Mouse (Mus musculus) forebrain, embryonic 14.5 days (tissue): ENCODE measurements at regions not wholly inside any gene's neighbourhood (a gene's known extent, or its start where the extent isn't known, plus 50 kb on each side); places are given as distances from the start of the nearest gene placed in this dataset.
A peak's percentile ranks its signal among the peaks of the same experiment; 100 is the strongest.

Experiments used
- ATAC-seq: fragments of 200-750 bp; cut with Nextera tagmentation; 2 replicates; pipeline ENCODE4 v1.8.0; 2017; ENCODE audit warnings: mild to moderate bottlenecking, moderate library complexity
- DNase-seq: peaks from one replicate; pipeline ENCODE4 v3.0.0-alpha.2; 2015; ENCODE audit warnings: low spot score
- H3K27ac ChIP-seq: fragments of 300-500 bp; sonication (generic); 2 replicates; pipeline ENCODE4 v1.5.1; 2014; ENCODE audit warnings: low read depth, mild to moderate bottlenecking, control low read depth, low read length, moderate library complexity
- H3K27me3 ChIP-seq: fragments of 300-500 bp; sonication (generic); replicated peaks from 2 replicates; pipeline ENCODE4 v1.6.1; 2014; ENCODE audit warnings: low read length, control low read depth, mixed read lengths; ENCODE audit not compliant: control insufficient read depth, insufficient read depth
- H3K36me3 ChIP-seq: fragments of 300-500 bp; sonication (generic); 2 replicates; pipeline ENCODE4 v1.6.1; 2014; ENCODE audit warnings: low read length, control low read depth; ENCODE audit not compliant: control insufficient read depth, insufficient read depth
- H3K4me1 ChIP-seq: fragments of 300-500 bp; sonication (generic); 2 replicates; pipeline ENCODE4 v1.6.1; 2014; ENCODE audit warnings: antibody characterized with exemption, low read length, control low read depth; ENCODE audit not compliant: control insufficient read depth, insufficient read depth
- H3K4me2 ChIP-seq: fragments of 300-500 bp; sonication (generic); 2 replicates; pipeline ENCODE4 v1.6.1; 2014; ENCODE audit warnings: mild to moderate bottlenecking, control low read depth, low read length
- H3K4me3 ChIP-seq: fragments of 300-500 bp; sonication (generic); 2 replicates; pipeline ENCODE4 v1.5.1; 2014; ENCODE audit warnings: low read depth, low read length, control low read depth
- H3K9ac ChIP-seq: fragments of 300-500 bp; sonication (generic); 2 replicates; pipeline ENCODE4 v1.6.1; 2014; ENCODE audit warnings: mild to moderate bottlenecking, low read length, control low read depth, moderate library complexity
- H3K9me3 ChIP-seq: fragments of 300-500 bp; sonication (generic); replicated peaks from 2 replicates; pipeline ENCODE4 v1.6.1; 2016; ENCODE audit warnings: low read length, control low read depth, mixed read lengths; ENCODE audit not compliant: control insufficient read depth
- WGBS: fragments of 180-500 bp; shearing (Covaris S2); extraction: QIAGEN DNeasy Blood & Tissue Kit; methylation state at CpG from one replicate; pipeline ENCODE4 v1.1.7; 2014; 5-methylcytosine and 5-hydroxymethylcytosine counted together

GRCm38 (mm10) chr12:7816616-7817015 is 160.8 kb upstream of the Apob start:
- no peak for DNase-seq

GRCm38 (mm10) chr12:7820006-7820704 is 157.3 kb upstream of the Apob start:
- DNase-seq: no peak
- no peaks in the 10 kb centered on the region for H3K9me3 ChIP-seq
- no peaks in the 10 kb centered on the region for H3K27me3 ChIP-seq
- no peak overlapping the region for H3K4me2 ChIP-seq
- ATAC-seq: no peak
- H3K4me1 ChIP-seq: no peaks in the 10 kb centered on the region
- H3K4me3 ChIP-seq: no peak overlapping the region
- WGBS: 88% methylated on average over 4 of the region's 4 CpGs
- no peak overlapping the region for H3K9ac ChIP-seq
- H3K27ac ChIP-seq: no peak overlapping the region
- H3K36me3 ChIP-seq: no peaks in the 10 kb centered on the region

More at GRCm38 (mm10) chr12:7816616-7817015, 160.8 kb upstream of the Apob start:
- ATAC-seq: no peak
- Histone ChIP-seq H3K4me3 (no peak overlapping the region), H3K4me1 (no peaks in the 10 kb centered on the region), H3K9ac (no peak overlapping the region), H3K4me2 (no peak overlapping the region), H3K36me3 (no peaks in the 10 kb centered on the region), H3K9me3 (no peaks in the 10 kb centered on the region), H3K27ac (no peak overlapping the region), H3K27me3 (no peaks in the 10 kb centered on the region)
- WGBS: 86% methylated on average over 5 of the region's 5 CpGs

- WGBS: 80% methylated on average over 2 of the region's 2 CpGs
- DNase-seq: no peak
Observed at GRCm38 (mm10) chr12:7820718-7821117, 156.7 kb upstream of the Apob start.

GRCm38 (mm10) chr12:7835731-7836130 is 141.7 kb upstream of the Apob start:
- Histone ChIP-seq H3K36me3 (no peaks in the 10 kb centered on the region), H3K9ac (no peak overlapping the region), H3K27me3 (no peaks in the 10 kb centered on the region), H3K4me3 (no peak overlapping the region), H3K4me2 (no peak overlapping the region), H3K27ac (no peak overlapping the region), H3K9me3 (no peaks in the 10 kb centered on the region), H3K4me1 (no peaks in the 10 kb centered on the region)
- 69% methylated on average over 3 of the region's 3 CpGs for WGBS
- ATAC-seq (no peak), DNase-seq (peak; percentile 4)

More at GRCm38 (mm10) chr12:7820718-7821117, 156.7 kb upstream of the Apob start:
- no peak for ATAC-seq
- Histone ChIP-seq H3K9me3 (no peaks in the 10 kb centered on the region; the same call in 1 of the 2 replicates), H3K4me1 (no peaks in the 10 kb centered on the region), H3K27ac (no peak overlapping the region), H3K36me3 (no peaks in the 10 kb centered on the region), H3K4me2 (no peak overlapping the region), H3K27me3 (no peaks in the 10 kb centered on the region), H3K9ac (no peak overlapping the region), H3K4me3 (no peak overlapping the region)

- WGBS: 78% methylated on average over 2 of the region's 2 CpGs
Observed at GRCm38 (mm10) chr12:7853876-7854275, 123.6 kb upstream of the Apob start.

GRCm38 (mm10) chr12:7855683-7856082 is 121.8 kb upstream of the Apob start:
- Histone ChIP-seq H3K9me3 (no peaks in the 10 kb centered on the region), H3K27me3 (no peaks in the 10 kb centered on the region), H3K4me2 (no peak overlapping the region), H3K27ac (no peak overlapping the region), H3K9ac (no peak overlapping the region), H3K4me3 (no peak overlapping the region), H3K36me3 (no peaks in the 10 kb centered on the region), H3K4me1 (no peaks in the 10 kb centered on the region; the same call in 1 of the 2 replicates)
- WGBS: 95% methylated on average over 2 of the region's 2 CpGs
- DNase-seq: no peak
- no peak for ATAC-seq

More at GRCm38 (mm10) chr12:7853876-7854275, 123.6 kb upstream of the Apob start:
- no peak for ATAC-seq
- Histone ChIP-seq H3K4me1 (no peaks in the 10 kb centered on the region; the same call in 1 of the 2 replicates), H3K9ac (no peak overlapping the region), H3K4me3 (no peak overlapping the region), H3K36me3 (no peaks in the 10 kb centered on the region), H3K27me3 (no peaks in the 10 kb centered on the region), H3K27ac (no peak overlapping the region), H3K4me2 (no peak overlapping the region), H3K9me3 (no peaks in the 10 kb centered on the region)
- peak; percentile 71 for DNase-seq

GRCm38 (mm10) chr12:7859533-7859932 is 117.9 kb upstream of the Apob start:
- Histone ChIP-seq H3K4me3 (no peak overlapping the region), H3K4me1 (no peaks in the 10 kb centered on the region), H3K27ac (no peak overlapping the region), H3K9me3 (no peaks in the 10 kb centered on the region), H3K9ac (no peak overlapping the region), H3K4me2 (no peak overlapping the region), H3K27me3 (no peaks in the 10 kb centered on the region), H3K36me3 (no peaks in the 10 kb centered on the region)
- 85% methylated on average over 28 of the region's 28 CpGs for WGBS
- ATAC-seq: no peak; the same call in 1 of the 2 replicates
- DNase-seq: no peak

- DNase-seq (peak; percentile 78), ATAC-seq (no peak)
- Histone ChIP-seq H3K36me3 (no peaks in the 10 kb centered on the region), H3K27me3 (no peaks in the 10 kb centered on the region), H3K9me3 (no peaks in the 10 kb centered on the region), H3K4me2 (no peak overlapping the region), H3K4me1 (no peaks in the 10 kb centered on the region), H3K27ac (no peak overlapping the region), H3K9ac (no peak overlapping the region), H3K4me3 (no peak overlapping the region)
- WGBS: 77% methylated on average over 3 of the region's 3 CpGs
Observed at GRCm38 (mm10) chr12:7870004-7870403, 107.4 kb upstream of the Apob start.

- H3K4me3 ChIP-seq: no peak overlapping the region
- 84% methylated on average over 5 of the region's 5 CpGs for WGBS
- no peak for ATAC-seq
Observed at GRCm38 (mm10) chr12:7870473-7870872, 107.0 kb upstream of the Apob start.

More at GRCm38 (mm10) chr12:7870473-7870872, 107.0 kb upstream of the Apob start:
- Histone ChIP-seq H3K27me3 (no peaks in the 10 kb centered on the region), H3K9me3 (no peaks in the 10 kb centered on the region), H3K4me1 (no peaks in the 10 kb centered on the region), H3K36me3 (no peaks in the 10 kb centered on the region), H3K27ac (no peak overlapping the region), H3K4me2 (no peak overlapping the region), H3K9ac (no peak overlapping the region)
- no peak for DNase-seq
